Mouse (Mus musculus) neutrophil, adult 5-6 weeks (primary cell): Measurements from ENCODE around the gene Peli3. TPM values are rescaled to one million over a fixed set of nuclear protein-coding genes. Genes with fewer than 3 reads are reported as not detected.
"Not testable (repeated sequence)": the region's sequence is repeated elsewhere in the genome, so short reads cannot be mapped to it uniquely, and the experiment has no call there.

Experiments
- ATAC-seq: fragments of 151-379, 151-347 bp; 2 replicates; pipeline ENCODE4 v1.8.0; 2017; ENCODE audit warnings: mild to moderate bottlenecking, moderate TSS enrichment; ENCODE audit not compliant: insufficient number of reproducible peaks, poor library complexity, low FRiP score, severe bottlenecking; ENCODE audit errors: extremely low read depth
- total RNA-seq: library from RNA; stranded (forward); fragments of 200-1000 nt; gene quantifications from 2 replicates; pipeline ENCODE4 v1.2.3, GENCODE M21; 2017

Peli3 gene
- 0.25 and 0.70 TPM in 2 replicates for total RNA-seq

- peak; percentile 72 for ATAC-seq
Observed at GRCm38 (mm10) chr19:4942551-4943252, at the start of gene Peli3. Gene Peli3 (minus strand): TSS chr19:4943127.

GRCm38 (mm10) chr19:4992371-4992770 is 49.4 kb upstream of the Peli3 start:
- ATAC-seq, result no peak

DNA sequence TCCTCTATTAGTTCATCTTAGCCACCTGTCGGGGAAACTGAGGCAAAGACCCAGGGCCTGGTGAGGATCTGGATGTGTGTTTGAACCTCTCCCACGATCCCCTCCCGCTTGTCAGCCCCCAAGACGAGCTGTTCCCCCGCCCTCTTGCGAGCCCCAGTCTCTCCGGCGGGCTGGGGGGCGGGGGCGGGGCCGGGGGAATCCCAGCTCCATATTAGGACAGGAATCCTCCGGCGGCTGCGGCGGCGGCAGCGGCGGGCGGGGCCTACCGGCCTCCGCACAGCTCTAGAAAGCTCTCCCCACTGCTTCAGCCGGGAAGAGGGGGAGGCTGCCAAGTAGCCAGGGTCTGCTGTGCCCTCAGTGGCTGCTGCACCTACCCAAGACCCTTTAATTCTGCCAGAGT is 47.8 kb upstream of the Peli3 start:
- ATAC-seq, result no peak

DNA sequence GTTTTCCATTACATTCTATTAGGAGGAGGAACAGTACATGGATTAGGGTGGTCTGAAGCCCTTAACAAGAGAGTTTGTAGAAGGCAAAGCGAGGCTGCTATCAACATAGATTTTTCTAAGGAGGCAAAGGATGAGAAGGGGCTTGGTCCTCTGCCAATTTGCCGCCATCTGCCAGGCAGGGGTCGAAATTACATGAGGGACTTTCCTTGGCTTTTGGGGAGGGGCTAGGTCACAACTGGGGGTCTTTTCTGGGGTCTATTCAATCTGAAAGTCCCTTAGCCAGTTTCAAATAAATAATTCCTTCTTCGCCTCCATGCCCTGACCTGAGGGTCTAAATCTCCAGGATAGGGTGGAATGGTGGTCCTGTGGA is 47.3 kb upstream of the Peli3 start, which contains the start of gene Npas4:
TSS of gene Npas4 (minus strand) at position 61 of the 370 bp plus-strand sequence.
- ATAC-seq, result no peak

- no peak for ATAC-seq
Observed at GRCm38 (mm10) chr19:4989434-4990255, 46.7 kb upstream of the Peli3 start.

DNA sequence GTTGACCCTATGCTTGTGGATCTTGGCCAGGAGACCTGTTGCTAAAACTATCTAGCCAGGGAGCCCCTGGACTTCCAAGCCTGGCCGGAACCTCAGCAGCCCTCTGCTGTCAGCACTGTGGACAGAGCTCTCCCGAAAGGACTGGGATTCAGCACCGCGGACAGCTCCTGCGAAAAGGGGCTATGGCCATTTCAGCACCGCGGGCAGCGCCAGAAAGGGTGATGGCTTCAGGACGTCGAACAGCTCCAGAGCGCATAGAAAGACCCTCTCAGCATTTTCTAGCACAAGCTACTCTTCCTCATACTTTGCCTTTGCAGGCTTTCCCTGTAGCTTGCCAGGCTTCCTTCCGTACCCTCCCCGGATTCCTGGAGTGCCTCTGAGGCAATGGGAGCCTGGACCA is 46.1 kb upstream of the Peli3 start:
- ATAC-seq, result no peak

DNA sequence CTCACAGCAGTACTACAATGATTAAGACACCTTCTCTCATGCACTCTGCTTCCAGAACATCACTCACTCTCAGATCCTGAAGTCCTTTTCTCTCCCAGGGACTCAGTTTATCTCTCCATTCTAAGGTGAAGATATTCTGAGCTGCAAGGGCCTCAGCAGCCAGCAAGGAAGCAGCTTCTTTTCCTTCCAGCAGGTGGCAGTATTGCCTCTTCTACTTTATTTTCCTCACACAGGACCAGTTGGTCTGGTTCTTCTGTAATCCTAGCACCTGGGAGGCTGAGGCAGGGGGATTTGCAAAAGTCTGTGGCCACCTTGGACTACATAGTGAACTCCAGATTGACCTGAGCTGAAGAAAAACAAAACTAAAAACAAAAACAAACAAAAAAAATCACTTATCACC is 38.8 kb upstream of the Peli3 start:
- ATAC-seq, result peak; percentile 31; the same call in 1 of the 2 replicates

DNA sequence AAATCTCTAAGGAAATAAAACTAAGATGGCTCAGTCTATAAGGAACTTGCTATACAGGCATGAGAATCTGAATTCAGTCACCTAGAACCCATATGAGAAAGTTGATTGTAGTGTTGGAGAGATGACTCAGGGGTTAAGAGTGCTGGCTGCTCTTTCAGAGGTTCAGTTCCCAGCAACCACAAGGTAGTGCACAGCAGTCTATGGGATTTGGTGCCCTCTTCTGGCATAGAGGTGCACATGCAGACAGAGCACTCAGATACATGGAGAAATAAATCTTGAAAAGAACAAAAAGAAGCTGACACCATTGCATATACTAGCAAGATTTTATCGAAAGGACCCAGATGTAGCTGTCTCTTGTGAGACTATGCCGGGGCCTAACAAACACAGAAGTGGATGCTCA is 25.3 kb upstream of the Peli3 start:
- ATAC-seq, result 0 out of 2 replicates have a peak, but pooled peaks have one; percentile 61

DNA sequence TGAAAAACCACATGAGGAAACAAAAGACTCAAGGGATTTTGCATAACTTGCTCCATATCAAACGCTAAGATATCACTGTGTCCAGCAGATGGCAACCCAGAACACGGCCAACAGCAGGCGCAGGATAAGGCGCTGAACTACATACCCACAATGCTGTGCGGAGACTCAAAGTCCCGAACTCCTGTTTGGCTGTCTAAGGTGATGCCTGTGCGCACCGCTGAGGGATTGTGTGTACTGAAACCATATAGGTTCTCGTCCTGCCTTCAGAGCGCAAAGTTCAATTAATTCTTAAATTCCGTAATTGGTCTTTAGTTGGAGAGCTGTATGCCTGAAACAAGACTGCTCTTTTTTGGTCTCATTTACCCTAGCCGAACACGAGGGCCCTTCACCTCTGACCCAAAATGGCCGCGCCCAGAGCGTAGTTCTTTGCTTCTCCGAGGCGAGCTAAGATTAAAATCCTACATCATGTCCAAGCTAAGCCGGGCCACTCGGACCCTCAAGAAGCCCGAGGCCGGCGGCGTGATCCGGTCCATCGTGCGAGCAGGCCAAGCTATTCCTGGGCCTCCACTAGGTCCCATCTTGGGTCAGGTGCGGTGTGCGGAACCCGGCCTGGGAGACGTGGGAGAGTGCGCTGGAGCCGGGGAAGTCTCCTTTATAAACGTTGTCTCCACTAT is 19.1 kb upstream of the Peli3 start, which contains the start of gene Mrpl11:
TSS of gene Mrpl11 (plus strand) at position 220 of the 674 bp plus-strand sequence.
- peak; percentile 98 for ATAC-seq

GRCm38 (mm10) chr19:4948641-4949040 is 5.7 kb upstream of the Peli3 start:
- not testable (repeated sequence) for ATAC-seq

DNA sequence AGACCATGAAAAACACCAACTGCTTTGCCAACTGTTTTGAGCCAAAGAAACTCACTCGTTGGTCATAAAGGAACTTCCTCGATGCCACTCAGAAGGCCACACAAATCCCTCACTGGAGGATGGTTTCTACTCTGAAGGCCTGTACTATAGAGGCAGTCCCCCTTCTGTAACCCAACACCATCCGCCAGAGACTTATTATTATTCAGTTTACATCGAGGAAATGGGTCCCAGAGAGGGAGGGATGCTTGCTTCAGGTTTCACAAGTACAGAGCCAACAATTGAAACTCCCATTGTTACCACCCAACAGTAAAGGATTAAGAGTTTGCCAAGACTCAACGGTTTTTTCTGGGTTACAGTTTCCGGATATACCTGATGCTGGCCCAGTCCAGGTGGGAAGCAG is 2.6 kb upstream of the Peli3 start:
- ATAC-seq, result no peak

- ATAC-seq, result no peak
Observed at GRCm38 (mm10) chr19:4943253-4943588, 294 bp upstream of the Peli3 start.

GRCm38 (mm10) chr19:4937444-4938310 is 5.2 kb downstream of the Peli3 start:
- no peak for ATAC-seq

- ATAC-seq, result no peak
Observed at GRCm38 (mm10) chr19:4936896-4937295, 6.0 kb downstream of the Peli3 start.

- no peak for ATAC-seq
Observed at GRCm38 (mm10) chr19:4928781-4929180, 14.1 kb downstream of the Peli3 start.

- ATAC-seq, result peak; percentile 97
Observed at GRCm38 (mm10) chr19:4927904-4928531, 14.9 kb downstream of the Peli3 start, which contains the start of gene Dpp3. Gene Dpp3 (minus strand): TSS chr19:4928287.

GRCm38 (mm10) chr19:4925121-4925860 is 17.6 kb downstream of the Peli3 start:
- ATAC-seq, result no peak

DNA sequence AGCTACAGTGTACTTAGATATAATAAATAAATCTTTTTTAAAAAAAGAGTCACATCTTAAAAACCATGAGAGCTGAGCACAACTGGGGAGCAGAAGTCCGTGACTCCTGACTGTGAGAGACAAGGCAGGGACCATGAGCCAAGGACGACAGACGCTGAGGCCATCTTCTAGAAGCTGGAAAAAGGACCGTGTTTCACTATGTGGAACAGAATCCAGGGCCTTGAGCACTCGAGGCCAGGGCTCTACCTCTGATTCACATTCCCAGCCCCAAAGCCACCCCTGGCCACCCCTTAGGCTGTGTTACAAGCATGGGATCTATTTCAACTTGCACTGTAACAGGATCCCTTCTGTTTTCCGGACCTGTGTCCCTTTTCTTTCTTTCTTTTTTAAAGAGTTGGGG is 23.3 kb downstream of the Peli3 start:
- no peak for ATAC-seq
